In genomic region chr9:118878596-118878995, GRCm38 (mm10) we compare ENCODE assay signal across 24 mouse cellular contexts.
"Had no signal": no experiment of that assay in that cellular context is flagged by ENCODE, and none has a peak within 500 bp of the region (broad histone marks: within the 10 kb centered on the region; RNA-seq: fewer than 3 reads in every experiment).

No protein-coding gene starts in this region.

- DNase-seq: gastrocnemius, postnatal 10 days; gastrocnemius, postnatal 25 days; heart, adult 18-20 months; heart, postnatal 10 days; heart, postnatal 36 days; kidney, adult 11 months; kidney, adult 8-10 months; kidney, postnatal 10 days; kidney, postnatal 25 days; kidney, postnatal 4 days; liver; liver, embryonic 13.5 days had no signal

- H3K4me2 ChIP-seq: heart, embryonic 12.5 days; hindbrain, embryonic 13.5 days; hindbrain, embryonic 15.5 days; limb, embryonic 12.5 days; liver, embryonic 11.5 days; liver, embryonic 13.5 days; liver, embryonic 15.5 days had no signal

- ATAC-seq: hindbrain, postnatal 0 days; intestine, embryonic 16.5 days had no signal

- H3K9ac ChIP-seq: heart, embryonic 12.5 days; hindbrain, embryonic 13.5 days; hindbrain, embryonic 15.5 days; limb, embryonic 12.5 days; liver, embryonic 13.5 days; liver, embryonic 15.5 days had no signal

- H3K4me3 ChIP-seq: heart, embryonic 10.5 days; heart, embryonic 12.5 days; hindbrain, embryonic 13.5 days; hindbrain, embryonic 15.5 days; layer of hippocampus, adult 2 months; left cerebral cortex, adult 2 months; limb, embryonic 10.5 days; limb, embryonic 12.5 days; liver, embryonic 13.5 days; liver, embryonic 15.5 days had no signal

- H3K27me3 ChIP-seq: hindbrain, embryonic 13.5 days; hindbrain, embryonic 15.5 days; limb, embryonic 12.5 days; liver, embryonic 13.5 days; liver, embryonic 15.5 days had no signal

- H3K4me1 ChIP-seq: hindbrain, embryonic 15.5 days; liver, embryonic 13.5 days; liver, embryonic 15.5 days had no signal

- H3K36me3 ChIP-seq: hindbrain, embryonic 13.5 days; hindbrain, embryonic 15.5 days; liver, embryonic 13.5 days; liver, embryonic 15.5 days had no signal

- H3K27ac ChIP-seq: heart, embryonic 10.5 days; hindbrain, embryonic 13.5 days; hindbrain, embryonic 15.5 days; hindbrain, postnatal 0 days; layer of hippocampus, adult 2 months; left cerebral cortex, adult 2 months; limb, embryonic 10.5 days; limb, embryonic 12.5 days; liver, embryonic 13.5 days; liver, embryonic 15.5 days had no signal

- H3K9me3 ChIP-seq: heart, embryonic 10.5 days; heart, embryonic 12.5 days; hindbrain, embryonic 13.5 days; hindbrain, embryonic 15.5 days; limb, embryonic 10.5 days; liver, embryonic 13.5 days; liver, embryonic 15.5 days had no signal
